Mouse (Mus musculus): ENCODE measurements around the gene Npy2r. TPM values are rescaled to one million over a fixed set of nuclear protein-coding genes. Genes with fewer than 3 reads are reported as not detected.
A peak's percentile ranks its signal among the peaks of the same experiment; 100 is the strongest.

The Npy2r gene
- total RNA-seq (2021) = 1 to 10 TPM; 2.9 to 5.2 TPM

GRCm38 (mm10) chr3:82547908-82548721, at the start of gene Npy2r:
Npy2r (minus strand) TSS chr3:82548084.
- peak; percentile 10 for DNase-seq
- intact Hi-C loops (cut with DNase I) = no loop called here

GRCm38 (mm10) chr3:82557786-82558185, 9.9 kb upstream of the Npy2r start:
- peak; percentile 70 for DNase-seq
- intact Hi-C loops (cut with DNase I) = no loop called here

- DNase-seq = no peak
- intact Hi-C loops (cut with DNase I) = no loop called here
Observed at GRCm38 (mm10) chr3:82556311-82556828, 8.5 kb upstream of the Npy2r start.

GRCm38 (mm10) chr3:82549932-82550331, 2.0 kb upstream of the Npy2r start:
- intact Hi-C loops (cut with DNase I) = no loop called here
- DNase-seq = no peak

- DNase-seq = no peak
- intact Hi-C loops (cut with DNase I) = no loop called here
Observed at GRCm38 (mm10) chr3:82548753-82549152, 869 bp upstream of the Npy2r start.

- intact Hi-C loops (cut with DNase I) = no loop called here
- no peak for DNase-seq
Observed at GRCm38 (mm10) chr3:82541449-82541848, 6.4 kb downstream of the Npy2r start.

GRCm38 (mm10) chr3:82539951-82540350, 7.9 kb downstream of the Npy2r start:
- no peak for DNase-seq
- intact Hi-C loops (cut with DNase I) = no loop called here

- intact Hi-C loops (cut with DNase I) = no loop called here
Observed at GRCm38 (mm10) chr3:82524792-82525191, 23.1 kb downstream of the Npy2r start.

GRCm38 (mm10) chr3:82498006-82498405, 49.9 kb downstream of the Npy2r start:
- intact Hi-C loops (cut with DNase I) = no loop called here
- no peak for DNase-seq

More at GRCm38 (mm10) chr3:82524792-82525191, 23.1 kb downstream of the Npy2r start:
- DNase-seq = no peak

Other genes with a start within 250 kb of the Npy2r start
- gene Map9, start 190.0 kb downstream of the Npy2r start, total RNA-seq (2021) = 100 to 1,000 TPM; 145 to 155 TPM